In genomic region chr3:79071561-79071960, GRCm38 (mm10) we compare ENCODE assay signal across 8 mouse cellular contexts.
DNase-seq lines count a peak whose midpoint lies in the region; ATAC-seq lines count a peak whose summit lies in the region.

No protein-coding gene starts in this region.

- DNase-seq in hindbrain, embryonic 10.5 days (ENCODE audit: low spot score), result peak; percentile 5
- DNase-seq in spleen, postnatal 36 days (ENCODE audit: low spot score in 2 of 2), result no peak

- no peaks in the 10 kb centered on the region for H3K27me3 ChIP-seq in hindbrain, embryonic 10.5 days (ENCODE audit: insufficient read depth, poor library complexity, severe bottlenecking)
- no peaks in the 10 kb centered on the region for H3K27me3 ChIP-seq in hindbrain, embryonic 13.5 days
- no peaks in the 10 kb centered on the region for H3K27me3 ChIP-seq in limb, embryonic 13.5 days
- H3K27me3 ChIP-seq in intestine, embryonic 16.5 days (replicated peaks; ENCODE audit: control insufficient read depth, insufficient read depth, low read length), result no peaks in the 10 kb centered on the region

- no peak overlapping the region for H3K4me3 ChIP-seq in hindbrain, embryonic 10.5 days
- H3K4me3 ChIP-seq in hindbrain, embryonic 13.5 days, result no peak overlapping the region
- no peak overlapping the region for H3K4me3 ChIP-seq in limb, embryonic 13.5 days
- H3K4me3 ChIP-seq in intestine, embryonic 16.5 days (ENCODE audit: low read length), result no peak overlapping the region

- H3K4me1 ChIP-seq in hindbrain, embryonic 10.5 days (replicated peaks), result no peaks in the 10 kb centered on the region; the same call in 1 of the 2 replicates
- H3K4me1 ChIP-seq in hindbrain, embryonic 13.5 days (replicated peaks), result no peaks in the 10 kb centered on the region
- H3K4me1 ChIP-seq in limb, embryonic 13.5 days, result no peaks in the 10 kb centered on the region
- H3K4me1 ChIP-seq in intestine, embryonic 16.5 days (ENCODE audit: control insufficient read depth, insufficient read depth, low read length), result no peaks in the 10 kb centered on the region

- H3K9ac ChIP-seq in hindbrain, embryonic 13.5 days, result no peak overlapping the region
- no peak overlapping the region for H3K9ac ChIP-seq in limb, embryonic 13.5 days
- H3K9ac ChIP-seq in intestine, embryonic 16.5 days (ENCODE audit: low read depth, low read length), result no peak overlapping the region

- peaks cover 49% of the 10 kb centered on the region for H3K36me3 ChIP-seq in hindbrain, embryonic 10.5 days
- H3K36me3 ChIP-seq in hindbrain, embryonic 13.5 days, result peaks cover 43% of the 10 kb centered on the region
- peaks cover 43% of the 10 kb centered on the region for H3K36me3 ChIP-seq in limb, embryonic 13.5 days
- peaks cover 6% of the 10 kb centered on the region; the same call in 1 of the 2 replicates for H3K36me3 ChIP-seq in intestine, embryonic 16.5 days (ENCODE audit: control insufficient read depth, insufficient read depth, low read length)

- H3K4me2 ChIP-seq in hindbrain, embryonic 13.5 days, result no peak overlapping the region
- H3K4me2 ChIP-seq in limb, embryonic 13.5 days (replicated peaks), result 0 out of 2 replicates have a peak overlapping the region, but pooled peaks have one; percentile 14
- no peak overlapping the region for H3K4me2 ChIP-seq in intestine, embryonic 16.5 days (ENCODE audit: low read depth, low read length)

- WGBS in hindbrain, embryonic 10.5 days, result 70% methylated on average over 6 of the region's 7 CpGs
- WGBS in hindbrain, embryonic 13.5 days, result 60% methylated on average over 6 of the region's 7 CpGs
- WGBS in limb, embryonic 13.5 days, result 70% methylated on average over 5 of the region's 7 CpGs
- WGBS in intestine, embryonic 16.5 days, result 46% methylated on average over 6 of the region's 7 CpGs

- H3K9me3 ChIP-seq in hindbrain, embryonic 10.5 days, result no peaks in the 10 kb centered on the region
- no peaks in the 10 kb centered on the region for H3K9me3 ChIP-seq in hindbrain, embryonic 13.5 days
- H3K9me3 ChIP-seq in limb, embryonic 13.5 days, result no peaks in the 10 kb centered on the region
- H3K9me3 ChIP-seq in intestine, embryonic 16.5 days (ENCODE audit: control insufficient read depth, low read length), result no peaks in the 10 kb centered on the region

- no peak overlapping the region for H3K27ac ChIP-seq in hindbrain, embryonic 10.5 days
- H3K27ac ChIP-seq in hindbrain, embryonic 13.5 days, result no peak overlapping the region
- H3K27ac ChIP-seq in limb, embryonic 13.5 days, result 0 out of 2 replicates have a peak overlapping the region, but pooled peaks have one; percentile 4
- no peak overlapping the region for H3K27ac ChIP-seq in intestine, embryonic 16.5 days (ENCODE audit: low read length)

- no peak for ATAC-seq in hindbrain, embryonic 13.5 days (ENCODE audit: low FRiP score)
- ATAC-seq in CD4-positive, CD25-positive, alpha-beta regulatory T cell, adult 4 months, result peak; percentile 63
- ATAC-seq in granulocyte monocyte progenitor cell, adult 5-6 weeks (replicated peaks; ENCODE audit: poor library complexity, severe bottlenecking), result peak; percentile 62
- ATAC-seq in limb, embryonic 13.5 days (ENCODE audit: low FRiP score, low read depth), result no peak
- ATAC-seq in inflammation-experienced regulatory T-cells, adult 6 months, result no peak
- ATAC-seq in intestine, embryonic 16.5 days, result no peak

Comparison
In these comparisons a context has a peak if more than half of its experiments do, and no peak if none do; other contexts are left out.
1. ATAC-seq: peak in CD4-positive, CD25-positive, alpha-beta regulatory T cell, adult 4 months (single experiment) and granulocyte monocyte progenitor cell, adult 5-6 weeks (single experiment); none in hindbrain, embryonic 13.5 days (single experiment), limb, embryonic 13.5 days (single experiment), inflammation-experienced regulatory T-cells, adult 6 months (single experiment) and intestine, embryonic 16.5 days (single experiment).